Mouse (Mus musculus) G1E (cell line): Measurements from ENCODE around the gene Hdac10.

Source experiments
- CTCF ChIP-seq: IDR thresholded peaks from 2 replicates; pipeline ENCODE4 v1.5.1; 2012; ENCODE audit warnings: low read depth, low read length, inconsistent platforms, mixed read lengths
- GATA1 ChIP-seq: IDR thresholded peaks from 2 replicates; pipeline ENCODE4 v1.6.1; 2012; ENCODE audit warnings: borderline replicate concordance, low read length, inconsistent platforms, mixed read lengths

GRCm38 (mm10) chr15:89165478-89165877 lies 37.0 kb upstream of the Hdac10 start:
- TF ChIP-seq GATA1 (no peak), CTCF (no peak)
